Comparison of ENCODE assay signal across 9 mouse cellular contexts in the genomic region with DNA sequence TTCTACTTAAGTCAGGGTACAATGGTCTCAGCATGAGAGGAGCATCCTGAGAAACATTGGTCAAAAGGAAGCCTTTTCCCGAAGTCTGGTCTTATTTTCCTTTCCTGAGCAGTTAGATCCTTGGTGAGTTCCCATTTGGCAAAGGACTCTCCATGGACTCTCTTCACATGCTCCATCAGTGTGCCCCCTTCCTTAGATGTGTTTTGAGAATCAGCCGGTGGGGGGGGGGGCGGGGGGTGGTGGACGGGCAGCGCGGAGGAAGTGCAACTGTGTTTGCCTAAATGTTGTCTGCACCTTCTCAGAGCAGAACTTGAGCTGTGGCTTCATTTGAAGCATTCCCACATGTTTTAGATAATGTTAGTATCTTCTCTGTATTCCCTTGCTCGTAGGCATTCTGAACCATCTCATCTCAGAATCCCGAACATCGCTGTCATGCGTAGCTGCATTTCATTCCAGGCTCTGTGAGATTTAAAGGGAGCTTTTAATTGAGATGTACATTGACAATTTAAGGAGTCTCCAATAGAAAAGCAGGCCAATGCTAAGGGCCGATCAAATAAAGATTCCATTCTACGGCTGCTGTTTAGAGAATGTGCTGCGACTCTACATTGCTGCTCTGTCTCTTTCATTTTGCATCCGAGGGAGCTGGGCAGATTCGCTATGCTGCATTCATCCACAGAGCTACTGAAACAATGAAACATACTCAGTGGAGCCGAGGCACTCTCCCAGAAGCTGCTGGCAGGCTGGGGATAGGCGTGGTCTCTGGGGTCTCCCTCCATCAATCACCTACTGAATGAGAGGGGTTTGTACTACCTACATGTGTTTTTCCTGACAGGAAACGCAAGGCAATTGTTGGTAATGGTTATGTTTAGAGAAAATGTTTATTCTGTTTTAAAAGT.
DNase-seq lines count a peak whose midpoint lies in the region; ATAC-seq lines count a peak whose summit lies in the region.
"Had no signal": no experiment of that assay in that cellular context is flagged by ENCODE, and none has a peak within 500 bp of the region (broad histone marks: within the 10 kb centered on the region; RNA-seq: fewer than 3 reads in every experiment).

No protein-coding gene starts in this region.

- no peaks in the 10 kb centered on the region for H3K36me3 ChIP-seq in hindbrain, embryonic 14.5 days (replicated peaks; ENCODE audit: control insufficient read depth, insufficient read depth)

- peak overlapping the region; percentile 45 for H3K4me2 ChIP-seq in hindbrain, embryonic 14.5 days (replicated peaks)

- peak overlapping the region; percentile 67 for H3K27ac ChIP-seq in hindbrain, embryonic 14.5 days

- DNase-seq in cerebellum, postnatal 14 days: peak; percentile 35 to 36
- no peak for DNase-seq in cerebellum, adult 8-10 months
- peak; percentile 66 for DNase-seq in hindbrain, embryonic 14.5 days (ENCODE audit: low spot score)
- peak; percentile 68 for DNase-seq in lung, postnatal 36 days
- peak; percentile 65 to 71 for DNase-seq in right cerebral cortex, postnatal 10 days (ENCODE audit: low spot score in 2 of 2)
- no peak for DNase-seq in heart, postnatal 25 days (ENCODE audit: low spot score)
- DNase-seq in heart, postnatal 4 days: no peak
- no peak for DNase-seq in thymus, postnatal 36 days
- DNase-seq: heart, adult 11 months had no signal

- intact Hi-C loops in heart, postnatal 25 days (cut with DNase I): no loop called here

- no peaks in the 10 kb centered on the region for H3K27me3 ChIP-seq in hindbrain, embryonic 14.5 days (ENCODE audit: control insufficient read depth, insufficient read depth, low read length)

- no peaks in the 10 kb centered on the region for H3K9me3 ChIP-seq in hindbrain, embryonic 14.5 days (ENCODE audit: control insufficient read depth, low read length)

- H3K9ac ChIP-seq in hindbrain, embryonic 14.5 days: peak overlapping the region; percentile 52

- 18% methylated on average over 18 of the region's 18 CpGs for WGBS in hindbrain, embryonic 14.5 days

- peak overlapping the region; percentile 25 for H3K4me3 ChIP-seq in hindbrain, embryonic 14.5 days (replicated peaks; ENCODE audit: low read length)

- H3K4me1 ChIP-seq in hindbrain, embryonic 14.5 days (replicated peaks; ENCODE audit: control insufficient read depth, insufficient read depth, low read length): no peaks in the 10 kb centered on the region

- peak; percentile 91 for ATAC-seq in hindbrain, embryonic 14.5 days (ENCODE audit: low FRiP score)

Comparison
In these comparisons a context has a peak if more than half of its experiments do, and no peak if none do; other contexts are left out.
1. DNase-seq: peak in cerebellum, postnatal 14 days (2 of 2), hindbrain, embryonic 14.5 days (single experiment), lung, postnatal 36 days (single experiment) and right cerebral cortex, postnatal 10 days (2 of 2); none in cerebellum, adult 8-10 months (single experiment), heart, postnatal 25 days (single experiment), heart, postnatal 4 days (single experiment) and thymus, postnatal 36 days (0 of 2).